In genomic region chr19:53830407-53831163, GRCm38 (mm10) we compare ENCODE assay signal across 8 mouse cellular contexts.
DNase-seq lines count a peak whose midpoint lies in the region; ATAC-seq and TF ChIP-seq lines count a peak whose summit lies in the region.

No protein-coding gene starts in this region.

- H3K36me3 ChIP-seq in forebrain, embryonic 15.5 days = no peaks in the 10 kb centered on the region
- no peaks in the 10 kb centered on the region for H3K36me3 ChIP-seq in hindbrain, embryonic 13.5 days
- no peaks in the 10 kb centered on the region for H3K36me3 ChIP-seq in liver, embryonic 14.5 days (replicated peaks; ENCODE audit: control insufficient read depth, insufficient read depth, low read depth)

- H3K4me1 ChIP-seq in forebrain, embryonic 15.5 days = peaks cover 28% of the 10 kb centered on the region
- peaks cover 20% of the 10 kb centered on the region for H3K4me1 ChIP-seq in hindbrain, embryonic 13.5 days (replicated peaks)
- peaks cover 0 to 19% of the 10 kb centered on the region in 2 experiments; a peak in 2 of 4 replicates for H3K4me1 ChIP-seq in liver, embryonic 14.5 days (replicated peaks; ENCODE audit: control insufficient read depth in 2 of 2, insufficient read depth in 2 of 2, low read length in 1 of 2)

- no peak overlapping the region for H3K4me2 ChIP-seq in forebrain, embryonic 15.5 days (replicated peaks)
- 0 out of 2 replicates have a peak overlapping the region, but pooled peaks have one; percentile 1 for H3K4me2 ChIP-seq in hindbrain, embryonic 13.5 days
- peak overlapping the region; percentile 3; the same call in 1 of the 2 replicates for H3K4me2 ChIP-seq in liver, embryonic 14.5 days (ENCODE audit: low read depth)

- no peaks in the 10 kb centered on the region for H3K27me3 ChIP-seq in forebrain, embryonic 15.5 days
- H3K27me3 ChIP-seq in hindbrain, embryonic 13.5 days = no peaks in the 10 kb centered on the region
- H3K27me3 ChIP-seq in liver, embryonic 14.5 days (ENCODE audit: control insufficient read depth, insufficient read depth, low read length) = no peaks in the 10 kb centered on the region

- peak; percentile 62 for ATAC-seq in forebrain, embryonic 15.5 days (replicated peaks)
- peak; percentile 83 for ATAC-seq in hindbrain, embryonic 13.5 days (ENCODE audit: low FRiP score)
- ATAC-seq in liver, embryonic 14.5 days (ENCODE audit: insufficient read depth) = peak; percentile 73

- peak; percentile 43 for TF ChIP-seq EP300 in liver, embryonic 14.5 days (IDR thresholded peaks at IDR 0.05; ENCODE audit: low read depth)

- peak overlapping the region; percentile 7 for H3K27ac ChIP-seq in forebrain, embryonic 15.5 days (replicated peaks)
- peak overlapping the region; percentile 67 for H3K27ac ChIP-seq in hindbrain, embryonic 13.5 days
- no peak overlapping the region for H3K27ac ChIP-seq in liver, embryonic 14.5 days
- no peak overlapping the region for H3K27ac ChIP-seq in layer of hippocampus, adult 2 months

- H3K9ac ChIP-seq in forebrain, embryonic 15.5 days (replicated peaks) = no peak overlapping the region
- peak overlapping the region; percentile 35; the same call in 1 of the 2 replicates for H3K9ac ChIP-seq in hindbrain, embryonic 13.5 days
- H3K9ac ChIP-seq in liver, embryonic 14.5 days (replicated peaks) = no peak overlapping the region

- H3K4me3 ChIP-seq in forebrain, embryonic 15.5 days = no peak overlapping the region
- no peak overlapping the region for H3K4me3 ChIP-seq in hindbrain, embryonic 13.5 days
- H3K4me3 ChIP-seq in liver, embryonic 14.5 days (ENCODE audit: insufficient read depth in 1 of 2, low read depth in 2 of 2, low read length in 2 of 2) = no peak overlapping the region
- no peak overlapping the region for H3K4me3 ChIP-seq in layer of hippocampus, adult 2 months

- DNase-seq in cerebellum, postnatal 14 days = peak; percentile 27 to 37
- no peak for DNase-seq in cerebellum, postnatal 36 days
- DNase-seq in liver, embryonic 14.5 days (ENCODE audit: low read depth in 3 of 3, low spot score in 3 of 3) = peak in 1 of 3 experiments; percentile 23
- peak; percentile 90 for DNase-seq in retina, postnatal 1 day
- no peak for DNase-seq in layer of hippocampus, postnatal 36 days
- DNase-seq in layer of hippocampus, adult 2 months (ENCODE audit: low spot score in 2 of 2) = no peak

- no peak for TF ChIP-seq CTCF in liver, embryonic 14.5 days (IDR thresholded peaks at IDR 0.05; ENCODE audit: low read depth)
- no peak for TF ChIP-seq CTCF in layer of hippocampus, adult 2 months (conservative IDR thresholded peaks at IDR 0.05)

- 4% methylated on average over 8 of the region's 8 CpGs for WGBS in forebrain, embryonic 15.5 days
- 10% methylated on average over 8 of the region's 8 CpGs for WGBS in hindbrain, embryonic 13.5 days
- WGBS in liver, embryonic 14.5 days (ENCODE audit: insufficient replicate concordance) = 19% methylated on average over 8 of the region's 8 CpGs

- H3K9me3 ChIP-seq in forebrain, embryonic 15.5 days = no peaks in the 10 kb centered on the region
- no peaks in the 10 kb centered on the region for H3K9me3 ChIP-seq in hindbrain, embryonic 13.5 days
- H3K9me3 ChIP-seq in liver, embryonic 14.5 days (ENCODE audit: control insufficient read depth, low read length) = no peaks in the 10 kb centered on the region

Comparison
In these comparisons a context has a peak if more than half of its experiments do, and no peak if none do; other contexts are left out.
1. DNase-seq: peak in cerebellum, postnatal 14 days (2 of 2) and retina, postnatal 1 day (single experiment); none in cerebellum, postnatal 36 days (0 of 2), layer of hippocampus, postnatal 36 days (0 of 2) and layer of hippocampus, adult 2 months (0 of 2).
2. H3K27ac ChIP-seq: peak in forebrain, embryonic 15.5 days (single experiment) and hindbrain, embryonic 13.5 days (single experiment); none in liver, embryonic 14.5 days (single experiment) and layer of hippocampus, adult 2 months (single experiment).
3. Peak in every context shown above with its lines, with median percentiles within 50 percentile points of each other: ATAC-seq.